9 mouse cellular contexts compared by ENCODE assay signal in genomic region chr16:96341269-96341668, GRCm38 (mm10).
DNase-seq lines count a peak whose midpoint lies in the region; TF ChIP-seq lines count a peak whose summit lies in the region.
"Had no signal": no experiment of that assay in that cellular context is flagged by ENCODE, and none has a peak within 500 bp of the region (broad histone marks: within the 10 kb centered on the region; RNA-seq: fewer than 3 reads in every experiment).

No protein-coding gene starts in this region.

- no peak overlapping the region for H3K9ac ChIP-seq in heart, adult 2 months (ENCODE audit: low read depth, low read length)
- H3K9ac ChIP-seq: embryonic facial prominence, embryonic 13.5 days had no signal

- H3K27me3 ChIP-seq in heart, adult 2 months (ENCODE audit: control insufficient read depth, insufficient read depth, low read length), result no peaks in the 10 kb centered on the region
- H3K27me3 ChIP-seq in cerebellum, adult 2 months (ENCODE audit: control insufficient read depth, insufficient read depth, low read length), result no peaks in the 10 kb centered on the region
- H3K27me3 ChIP-seq: embryonic facial prominence, embryonic 13.5 days had no signal

- DNase-seq in heart, adult 2 months, result peak; percentile 13 to 39
- no peak for DNase-seq in heart, adult 11 months
- DNase-seq in urinary bladder, postnatal 14 days (ENCODE audit: low spot score), result peak; percentile 53
- no peak for DNase-seq in urinary bladder, postnatal 10 days (ENCODE audit: low spot score)
- peak; percentile 34 to 65 for DNase-seq in cerebellum, adult 2 months
- peak; percentile 77 to 82 for DNase-seq in layer of hippocampus, postnatal 10 days (ENCODE audit: low spot score in 2 of 2)
- peak; percentile 67 for DNase-seq in naive thymus-derived CD4-positive, alpha-beta T cell, adult 2 months (ENCODE audit: low read depth)
- no peak for DNase-seq in urinary bladder, adult 18-20 months (ENCODE audit: low spot score in 2 of 2)

- H3K4me1 ChIP-seq in heart, adult 2 months (ENCODE audit: control insufficient read depth, insufficient read depth, low read length), result no peaks in the 10 kb centered on the region
- 0 out of 2 replicates have a peak, but pooled peaks cover 2% of the 10 kb centered on the region for H3K4me1 ChIP-seq in cerebellum, adult 2 months (ENCODE audit: control insufficient read depth, insufficient read depth, low read length)

- no peaks in the 10 kb centered on the region for H3K36me3 ChIP-seq in heart, adult 2 months (ENCODE audit: control insufficient read depth, insufficient read depth, low read length)
- H3K36me3 ChIP-seq: embryonic facial prominence, embryonic 13.5 days had no signal

- TF ChIP-seq CTCF in heart, adult 2 months (IDR thresholded peaks at IDR 0.05), result peak; percentile 75
- peak; percentile 69 for TF ChIP-seq CTCF in cerebellum, adult 2 months (IDR thresholded peaks at IDR 0.05; ENCODE audit: borderline replicate concordance, insufficient read depth, low read depth, low read length)

- no peak for TF ChIP-seq POLR2A in heart, adult 2 months (IDR thresholded peaks at IDR 0.05; ENCODE audit: insufficient read depth, low read depth, low read length)
- TF ChIP-seq POLR2A in cerebellum, adult 2 months (IDR thresholded peaks at IDR 0.05; ENCODE audit: borderline replicate concordance, insufficient read depth, low read length), result no peak

- no peak overlapping the region for H3K4me3 ChIP-seq in heart, adult 2 months
- H3K4me3 ChIP-seq in cerebellum, adult 2 months (replicated peaks; ENCODE audit: insufficient read depth, low read depth, low read length), result no peak overlapping the region
- H3K4me3 ChIP-seq: embryonic facial prominence, embryonic 13.5 days had no signal

- 9% methylated on average over 5 of the region's 5 CpGs for WGBS in heart, adult 2 months
- WGBS in cerebellum, adult 2 months, result 15% methylated on average over 5 of the region's 5 CpGs

- intact Hi-C loops in heart, adult 2 months (cut with DNase I), result loop anchor here (1.0 kb wide), 1 partner anchor 111 kb away; no protein-coding TSS in a partner anchor

- TF ChIP-seq EP300 in heart, adult 2 months (IDR thresholded peaks at IDR 0.05; ENCODE audit: insufficient read depth, low read depth, low read length), result no peak

- H3K27ac ChIP-seq in heart, adult 2 months, result no peak overlapping the region
- no peak overlapping the region for H3K27ac ChIP-seq in cerebellum, adult 2 months (ENCODE audit: insufficient read depth, low read length)
- H3K27ac ChIP-seq: embryonic facial prominence, embryonic 13.5 days had no signal

- H3K79me2 ChIP-seq in heart, adult 2 months (replicated peaks; ENCODE audit: control insufficient read depth, insufficient read depth, low read length), result no peaks in the 10 kb centered on the region

Comparison
In these comparisons a context has a peak if more than half of its experiments do, and no peak if none do; other contexts are left out.
1. DNase-seq: peak in heart, adult 2 months (2 of 2), urinary bladder, postnatal 14 days (single experiment), cerebellum, adult 2 months (2 of 2), layer of hippocampus, postnatal 10 days (2 of 2) and naive thymus-derived CD4-positive, alpha-beta T cell, adult 2 months (single experiment); none in heart, adult 11 months (single experiment), urinary bladder, postnatal 10 days (single experiment) and urinary bladder, adult 18-20 months (0 of 2).